Mouse (Mus musculus) cerebellum, adult (tissue): ENCODE data around the gene Tbc1d14.

Source experiments
- ATAC-seq: cut with Nextera tagmentation; 2 replicates; pipeline ENCODE4 v1.9.2; 2017; ENCODE audit warnings: mild to moderate bottlenecking, moderate library complexity, mixed read lengths; ENCODE audit not compliant: insufficient number of reproducible peaks, low FRiP score, low TSS enrichment

Tbc1d14 gene

DNA sequence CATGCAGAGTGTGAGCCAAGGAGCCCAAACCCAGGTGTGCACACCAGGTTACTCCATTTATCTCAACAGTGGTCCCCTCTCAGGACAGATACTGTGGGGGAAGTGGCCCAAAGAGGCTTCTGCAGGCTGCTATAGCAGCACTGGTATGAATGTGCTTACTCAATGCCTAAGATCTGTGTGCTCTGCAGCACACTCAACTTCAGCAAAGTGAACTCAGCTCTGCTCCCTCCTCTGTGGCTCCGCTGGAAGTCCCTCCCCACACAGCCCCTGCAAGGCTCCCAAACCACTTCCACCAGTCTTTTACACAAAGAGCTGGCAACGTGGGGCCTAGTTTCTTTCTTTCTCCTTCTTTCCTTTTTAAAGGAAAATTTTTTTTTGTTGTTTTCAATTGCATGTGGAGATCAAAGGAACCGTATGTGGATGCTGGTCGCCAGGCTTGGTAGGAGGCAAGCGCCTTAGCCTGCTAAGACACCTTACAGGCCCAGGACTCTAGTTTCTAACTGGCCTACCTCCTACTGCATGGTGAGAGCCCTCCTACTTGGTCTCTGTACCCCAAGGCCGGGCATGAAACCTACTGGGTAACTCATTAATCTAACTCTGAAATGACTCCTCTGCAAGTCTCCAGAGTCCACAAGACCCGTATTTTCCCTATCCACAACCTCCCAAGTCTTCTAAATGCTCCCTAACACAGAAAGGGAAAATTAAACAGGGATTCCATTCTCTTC lies 35.3 kb downstream of the Tbc1d14 start:
- no peak for ATAC-seq

DNA sequence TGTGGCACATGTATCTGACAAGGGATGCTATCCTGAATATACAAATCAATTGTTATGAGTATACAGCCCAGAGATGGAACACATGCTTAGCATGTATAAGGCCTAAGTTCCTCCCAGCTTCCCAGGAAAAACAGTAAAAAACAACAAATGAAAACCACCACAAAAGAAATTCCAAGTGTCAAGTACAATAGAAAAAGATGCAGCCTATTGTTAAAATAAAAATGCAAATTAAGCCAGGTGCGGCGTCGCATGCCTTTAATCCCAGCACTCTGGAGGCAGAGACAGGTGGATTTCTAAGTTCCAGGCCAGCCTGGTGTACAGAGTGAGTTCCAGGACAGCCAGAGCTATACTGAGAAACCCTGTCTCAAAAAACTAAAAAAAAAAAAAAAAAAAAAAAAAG lies 36.2 kb downstream of the Tbc1d14 start:
- ATAC-seq, result no peak

DNA sequence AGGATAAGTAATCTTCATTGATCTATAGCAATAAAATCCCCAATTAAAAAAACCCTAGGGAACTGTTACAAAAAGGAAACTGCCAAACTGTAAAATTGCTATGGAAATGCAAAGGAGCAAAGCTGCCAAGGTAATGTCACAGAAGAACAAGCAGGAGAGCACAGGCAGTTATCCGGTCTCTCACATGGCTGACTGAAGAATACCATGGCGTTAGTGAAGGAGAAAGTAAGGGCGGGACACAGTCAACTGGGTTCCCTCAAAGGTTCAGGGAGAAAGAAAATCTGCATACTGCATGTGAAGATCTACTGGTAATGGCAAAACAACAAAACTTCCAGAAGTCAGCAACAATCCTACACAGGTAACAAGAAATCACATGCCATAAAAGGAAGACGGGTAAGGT lies 36.8 kb downstream of the Tbc1d14 start:
- ATAC-seq, result no peak

DNA sequence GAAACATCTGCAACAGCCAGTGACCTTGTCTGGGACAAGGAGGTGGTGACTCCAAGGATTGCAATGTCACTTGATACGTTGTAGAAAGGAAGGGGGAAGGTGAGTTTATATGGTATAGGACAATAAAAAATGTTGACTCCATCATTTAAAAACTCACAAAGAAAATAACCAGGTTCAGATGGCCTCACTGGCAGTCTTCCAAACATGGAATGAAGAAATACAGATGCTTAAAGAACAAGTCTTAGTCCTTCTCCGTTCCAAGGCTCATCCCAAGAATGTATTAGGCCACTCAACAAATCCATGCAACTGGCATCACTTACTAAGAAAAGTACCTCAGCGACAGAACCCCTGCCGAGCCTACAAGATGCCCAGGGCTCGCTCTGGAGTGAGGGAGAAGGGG lies 38.6 kb downstream of the Tbc1d14 start:
- ATAC-seq, result no peak

DNA sequence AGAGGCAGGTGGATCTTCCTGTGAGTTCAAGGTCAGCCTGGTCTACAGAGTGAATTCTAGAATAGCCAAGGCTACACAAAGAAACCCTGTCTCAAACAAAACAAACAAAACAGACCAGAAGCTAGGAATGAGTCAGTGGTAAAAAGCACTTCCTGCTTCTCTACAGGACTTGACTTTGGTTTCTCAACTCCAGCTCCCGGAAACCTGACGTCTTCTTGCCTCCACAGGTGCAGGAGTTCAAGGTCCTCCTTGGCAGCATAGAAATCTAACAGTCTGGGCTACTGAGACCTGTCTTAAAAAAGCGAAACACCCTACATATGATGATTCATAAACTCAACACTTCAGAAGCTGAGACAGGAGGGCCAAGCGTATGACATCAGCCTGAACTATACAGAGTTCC lies 39.2 kb downstream of the Tbc1d14 start:
- ATAC-seq, result no peak

DNA sequence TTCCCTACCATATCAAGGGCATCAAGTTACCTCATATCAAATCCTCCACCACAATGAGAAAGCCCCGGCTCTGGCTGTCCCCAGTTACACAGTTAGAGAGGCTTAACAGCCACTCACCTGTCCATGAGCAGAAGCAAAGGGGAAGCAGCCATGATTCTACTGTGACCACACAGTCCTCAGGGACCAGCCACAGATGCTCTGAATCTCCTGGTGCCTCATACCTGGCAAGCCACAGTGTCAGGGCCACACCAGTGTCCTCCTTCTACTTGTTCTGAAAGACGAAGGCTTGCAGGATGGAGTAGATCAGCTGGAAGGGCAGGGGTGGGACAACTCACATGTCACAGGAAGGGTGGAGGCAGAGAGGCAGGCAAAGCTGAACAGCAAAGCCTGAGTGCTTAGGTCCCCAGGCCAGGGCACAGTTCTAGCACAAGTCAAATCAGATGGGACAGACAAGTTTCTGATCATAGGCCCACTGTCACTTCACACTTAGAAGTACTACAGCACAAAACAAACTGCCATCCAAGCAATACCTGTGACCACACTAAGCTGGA lies 39.9 kb downstream of the Tbc1d14 start:
- no peak for ATAC-seq

DNA sequence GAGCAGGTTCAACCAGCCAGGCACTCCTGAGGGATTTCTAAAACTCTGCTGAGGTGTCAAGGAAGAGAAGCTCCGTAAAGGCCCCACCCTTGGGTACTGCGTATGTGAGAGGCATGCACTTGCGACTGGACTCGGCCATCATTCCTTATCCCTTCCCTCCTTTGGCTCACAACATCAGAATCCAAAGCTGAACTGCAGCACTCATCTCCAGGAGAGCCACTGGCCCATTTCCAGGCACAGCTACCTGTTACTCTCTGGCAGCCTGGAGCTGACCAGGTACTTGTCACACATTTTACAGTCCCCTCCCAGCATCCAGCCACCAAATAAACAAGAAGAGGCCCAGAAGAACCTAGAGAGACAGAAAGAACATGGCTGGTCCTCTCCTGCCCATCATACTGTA lies 40.7 kb downstream of the Tbc1d14 start:
- no peak for ATAC-seq

DNA sequence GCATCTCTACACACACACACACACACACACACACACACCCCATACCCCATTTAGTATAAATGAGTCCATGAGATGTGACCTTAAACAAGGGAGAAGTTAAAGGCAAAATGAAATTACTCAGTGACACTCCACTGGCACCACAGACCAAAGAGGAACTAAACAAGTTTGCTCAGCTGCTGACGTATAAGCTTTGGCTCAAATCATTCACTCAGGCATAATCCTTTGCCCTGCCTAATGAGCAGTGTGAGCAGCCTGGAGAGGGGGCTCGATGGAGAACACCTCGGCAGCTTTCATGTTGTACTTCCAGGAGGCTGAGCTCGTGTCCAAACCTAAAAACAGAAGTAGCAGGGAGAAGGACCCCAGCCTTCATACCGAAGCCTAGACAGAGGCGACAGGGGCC lies 43.8 kb downstream of the Tbc1d14 start:
- no peak for ATAC-seq

DNA sequence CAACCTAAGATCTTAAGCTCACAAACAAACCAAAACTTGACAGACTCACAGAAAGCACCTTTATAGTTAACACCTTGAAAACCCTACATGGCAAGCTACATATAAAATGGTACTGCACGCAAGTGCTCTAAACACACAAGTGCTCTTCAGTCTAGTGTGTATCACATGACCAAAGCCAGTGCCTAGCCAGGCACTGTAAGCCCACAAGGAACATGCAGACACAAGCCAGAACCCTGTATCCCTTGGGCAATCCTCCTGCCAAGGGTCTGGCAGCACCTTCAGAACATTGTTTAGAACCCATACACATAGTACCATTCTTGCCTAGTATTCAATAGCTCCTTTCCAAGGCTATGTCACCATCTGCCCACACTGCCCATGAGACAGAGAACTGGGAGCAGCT lies 48.3 kb downstream of the Tbc1d14 start:
- ATAC-seq, result no peak

DNA sequence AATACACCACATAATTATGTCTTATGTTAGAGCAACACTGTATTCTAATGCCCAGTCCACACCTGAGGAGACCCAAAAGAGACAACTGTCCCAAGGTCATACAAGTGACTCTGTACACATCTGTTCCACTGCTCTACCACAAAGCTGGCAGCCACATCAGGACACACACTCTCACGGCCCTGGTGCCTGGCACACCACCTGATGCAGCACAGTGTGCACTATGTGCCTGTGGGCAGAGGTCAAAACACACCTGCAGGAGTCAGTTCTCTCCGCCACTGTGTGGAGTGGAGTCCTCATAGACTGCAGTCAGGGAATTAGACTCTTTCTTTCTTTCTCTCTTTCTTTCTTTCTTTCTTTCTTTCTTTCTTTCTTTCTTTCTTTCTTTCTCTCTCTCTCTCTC lies 52.1 kb downstream of the Tbc1d14 start:
- no peak for ATAC-seq

DNA sequence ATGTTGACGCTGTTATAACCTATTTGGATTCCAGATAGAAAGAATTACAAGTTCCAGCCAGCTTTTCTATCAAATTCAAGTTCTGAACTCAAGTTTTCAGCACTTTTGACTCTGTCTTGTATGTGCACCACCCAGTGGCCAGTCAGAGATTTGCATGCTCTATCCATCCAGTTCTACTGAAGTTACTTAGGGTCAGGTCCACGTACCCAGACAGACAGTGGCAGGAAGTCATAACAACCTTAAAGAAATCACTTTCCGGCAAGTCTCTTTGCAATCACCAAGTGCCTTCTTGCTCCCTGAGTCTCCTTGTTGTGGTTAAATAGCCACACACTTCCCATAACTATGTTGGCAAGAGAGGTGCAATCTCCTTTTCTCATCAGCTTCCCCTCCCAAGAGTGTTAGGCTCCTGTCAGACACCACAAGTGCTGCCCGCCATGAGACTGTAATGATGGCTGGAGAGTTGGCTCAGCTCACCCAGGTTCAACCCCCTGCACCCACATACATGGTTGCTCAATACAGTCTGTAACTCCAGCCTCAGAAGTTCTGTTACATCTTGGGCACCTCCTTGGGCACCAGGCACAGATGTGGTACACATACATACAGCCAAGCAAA lies 54.4 kb downstream of the Tbc1d14 start:
- no peak for ATAC-seq

DNA sequence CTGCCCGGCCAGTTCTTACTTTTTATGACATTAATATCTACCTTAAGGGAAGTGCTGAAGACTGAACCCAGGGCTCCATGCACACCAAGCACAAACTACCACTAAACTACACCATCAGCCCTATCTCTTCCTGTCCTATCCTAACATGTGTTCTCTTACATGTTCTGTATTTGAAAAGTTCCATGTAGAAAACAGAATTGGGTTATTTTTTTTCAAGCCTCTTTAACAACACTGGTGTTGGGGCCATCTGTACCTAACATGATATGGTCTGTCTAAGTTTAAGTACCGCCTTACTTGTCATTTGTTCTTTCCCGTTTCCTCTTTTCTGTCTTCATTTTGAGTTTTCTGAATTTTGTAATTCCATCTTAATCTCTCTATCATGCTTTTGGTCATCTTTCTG lies 56.7 kb downstream of the Tbc1d14 start:
- ATAC-seq, result no peak

DNA sequence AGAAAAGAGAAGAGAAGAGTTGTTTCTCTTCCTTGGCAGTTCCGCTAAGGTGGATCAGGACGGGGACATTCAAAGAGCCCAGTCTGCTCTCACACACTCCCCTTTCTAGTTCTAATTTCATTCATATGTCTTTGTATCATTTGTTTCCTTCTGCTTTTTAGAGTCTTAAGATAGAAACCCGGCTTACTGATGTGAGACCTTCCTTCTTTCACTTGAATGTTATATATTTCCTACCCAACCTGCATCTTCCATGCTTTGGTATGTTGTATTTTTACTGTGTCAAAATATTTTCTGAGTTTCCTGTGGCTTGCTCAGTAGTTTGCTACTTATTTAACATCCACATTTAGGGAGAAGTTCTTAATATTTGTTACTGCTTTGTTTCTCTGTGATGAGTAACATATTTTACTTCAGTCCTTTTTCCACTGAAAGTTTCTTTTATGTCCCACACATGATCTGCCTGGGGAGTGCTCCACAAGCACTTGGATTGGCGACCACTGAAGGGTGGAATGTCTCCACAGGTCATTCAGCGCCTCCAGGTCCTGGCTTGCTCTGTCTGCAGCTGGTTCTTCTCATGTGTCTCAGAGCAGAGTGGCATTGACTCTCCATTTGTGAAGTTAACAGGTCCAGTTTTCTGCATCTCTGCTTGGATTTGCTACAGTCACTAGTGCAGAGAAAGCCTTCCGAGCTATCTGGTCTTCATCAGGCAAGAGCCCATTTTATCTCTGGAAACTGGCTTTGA lies 57.5 kb downstream of the Tbc1d14 start:
- no peak for ATAC-seq

DNA sequence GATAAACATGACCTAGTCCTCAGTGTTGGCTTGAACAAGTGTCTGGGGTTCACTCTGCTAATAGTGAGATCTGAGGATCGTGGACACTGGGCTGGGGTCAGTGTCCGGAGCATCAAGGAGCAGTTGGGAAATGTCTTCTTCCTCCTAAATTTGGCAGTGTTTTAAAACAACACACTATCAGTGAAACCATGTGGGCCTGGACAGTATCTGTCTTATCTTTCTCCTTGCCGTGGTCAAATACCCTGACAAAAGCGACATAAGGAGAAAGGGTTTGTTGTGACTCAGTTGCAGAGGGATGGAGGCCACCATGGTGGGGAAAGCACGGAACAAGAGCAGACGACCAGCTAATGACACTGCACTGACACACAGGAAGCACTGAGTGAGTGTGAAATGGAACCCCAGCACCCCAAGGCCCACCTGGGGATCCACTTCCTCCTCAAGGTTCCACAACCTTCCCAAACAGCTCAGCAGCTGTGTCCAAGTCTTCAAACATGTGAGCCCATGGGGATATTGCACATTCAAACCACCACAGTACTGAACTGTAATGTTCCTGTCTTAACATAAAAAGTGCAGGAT lies 58.5 kb downstream of the Tbc1d14 start:
- ATAC-seq, result no peak

DNA sequence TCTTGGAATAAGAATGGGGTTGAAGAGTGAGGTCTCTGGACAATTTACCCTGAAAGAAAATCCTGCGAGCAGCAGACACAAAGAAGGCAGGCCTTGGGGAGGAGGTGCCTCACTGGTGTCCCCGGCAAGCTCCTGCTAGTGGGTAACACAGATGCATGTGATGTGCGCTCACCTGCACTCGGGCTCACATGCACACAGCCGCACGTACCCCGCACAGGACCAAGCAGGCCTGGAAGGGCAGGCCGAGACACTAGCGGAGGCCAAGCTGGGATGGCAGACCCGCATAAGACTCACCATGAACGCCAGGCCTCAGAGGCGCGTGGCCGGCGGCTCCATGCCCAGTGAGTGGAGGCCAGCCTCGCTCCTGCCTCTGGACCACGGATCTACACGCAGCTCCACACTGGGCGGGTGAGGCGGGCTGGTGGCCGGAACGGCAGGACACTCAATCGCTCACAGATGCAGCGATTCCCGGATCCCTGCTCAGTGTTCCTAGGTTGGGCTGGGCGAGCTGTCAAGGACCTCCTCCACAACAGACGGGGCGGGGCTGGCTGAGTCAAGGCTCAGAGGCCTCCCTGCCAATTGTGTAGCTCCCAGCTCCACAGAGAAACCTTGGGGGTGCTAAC lies 62.8 kb downstream of the Tbc1d14 start:
- peak; percentile 96 for ATAC-seq

DNA sequence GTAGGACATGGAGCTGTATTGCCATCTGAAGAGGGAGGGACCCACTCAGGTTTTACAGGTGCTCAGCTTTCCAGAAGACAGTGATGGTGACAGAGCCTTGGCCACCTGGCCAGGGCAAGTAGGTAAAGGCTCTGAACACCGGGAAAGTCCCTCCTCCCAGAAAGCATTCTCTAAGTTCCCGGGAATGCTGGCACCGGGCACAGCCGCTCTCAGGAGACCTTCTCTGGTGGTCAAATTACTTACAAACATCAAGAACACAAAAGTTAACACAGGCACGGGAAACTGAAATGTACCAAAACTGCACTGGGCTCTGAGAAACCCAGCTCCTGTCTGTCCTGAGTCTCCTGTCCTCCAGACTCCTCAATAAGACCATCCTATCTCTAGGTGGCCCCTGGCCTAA lies 63.4 kb downstream of the Tbc1d14 start:
- no peak for ATAC-seq

DNA sequence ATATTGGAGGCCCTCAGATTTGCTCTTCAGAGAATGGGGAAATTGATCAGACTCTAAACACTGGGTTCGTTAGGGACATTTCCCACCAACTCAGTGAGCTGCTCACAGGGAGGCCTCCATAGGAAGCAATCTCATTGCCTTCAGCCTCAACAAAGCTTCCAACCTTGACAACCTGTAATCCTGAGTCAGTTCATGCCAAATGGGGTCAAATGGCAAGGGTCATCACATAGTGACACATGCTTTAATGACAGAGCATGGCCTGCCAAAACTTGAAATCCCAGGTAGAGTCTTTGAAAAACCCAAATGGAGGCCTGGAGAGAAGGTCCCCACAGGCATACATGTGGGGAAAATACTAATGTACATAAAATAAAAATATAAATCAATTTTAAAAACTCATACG lies 66.2 kb downstream of the Tbc1d14 start:
- no peak for ATAC-seq

DNA sequence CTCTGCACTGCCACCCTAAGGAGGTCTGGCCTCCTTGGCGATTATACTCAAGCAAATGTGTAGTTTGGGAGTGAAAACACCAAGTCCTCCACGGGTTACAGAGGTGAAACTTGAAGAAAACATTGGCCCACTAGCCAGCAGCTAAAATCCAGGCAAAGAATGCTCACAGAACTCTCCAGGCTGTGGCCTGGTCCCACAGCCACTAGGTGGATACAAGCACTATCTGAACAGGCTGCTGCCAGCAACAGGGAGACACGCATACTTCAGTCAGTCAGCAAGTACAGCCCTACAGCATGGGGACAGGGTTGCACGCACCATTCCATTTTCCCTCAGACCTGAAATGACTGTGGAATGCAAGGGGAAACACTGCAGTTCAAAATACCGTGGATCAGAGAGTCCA lies 66.8 kb downstream of the Tbc1d14 start:
- no peak for ATAC-seq

DNA sequence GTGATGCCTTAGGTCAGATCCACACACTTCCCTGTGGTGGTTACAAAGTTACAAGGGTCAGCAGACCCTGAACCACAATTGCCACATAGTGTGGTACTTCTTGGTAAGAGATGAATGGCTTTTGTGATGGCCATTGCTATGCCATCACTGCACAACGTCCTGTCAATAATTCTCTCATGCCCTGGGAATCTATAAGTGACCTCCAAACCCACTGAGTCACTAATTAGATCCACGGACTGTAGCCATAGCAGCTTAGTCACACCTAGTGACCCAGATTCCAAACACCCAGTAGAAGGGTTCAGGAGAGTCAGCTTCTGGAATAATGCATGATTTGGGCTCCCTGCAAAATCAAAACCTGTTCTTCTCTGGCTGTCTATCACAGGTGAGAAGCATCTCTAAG lies 67.9 kb downstream of the Tbc1d14 start:
- no peak for ATAC-seq

DNA sequence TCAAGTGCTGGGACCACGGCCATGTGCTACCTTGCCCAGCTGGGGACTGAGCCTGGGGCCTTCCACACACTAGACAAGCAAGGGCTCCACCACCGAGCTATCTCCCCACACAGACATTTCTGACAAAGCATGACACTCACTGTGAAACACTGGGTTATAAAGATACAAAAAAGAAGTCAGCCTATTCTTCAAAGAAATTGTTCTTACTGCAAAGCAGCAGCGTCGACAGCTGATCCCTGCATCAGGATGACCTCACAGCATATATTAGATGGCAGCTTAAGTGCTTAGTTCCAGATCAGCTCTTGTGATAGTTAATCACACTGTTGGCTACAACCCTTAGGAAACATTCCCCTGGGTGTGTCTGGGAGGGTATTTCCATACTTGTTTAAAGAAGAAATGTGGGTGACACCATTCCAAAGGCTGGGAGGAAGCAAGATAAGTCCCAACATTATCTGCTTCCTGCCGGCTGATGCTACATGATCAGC lies 69.8 kb downstream of the Tbc1d14 start:
- ATAC-seq, result no peak

DNA sequence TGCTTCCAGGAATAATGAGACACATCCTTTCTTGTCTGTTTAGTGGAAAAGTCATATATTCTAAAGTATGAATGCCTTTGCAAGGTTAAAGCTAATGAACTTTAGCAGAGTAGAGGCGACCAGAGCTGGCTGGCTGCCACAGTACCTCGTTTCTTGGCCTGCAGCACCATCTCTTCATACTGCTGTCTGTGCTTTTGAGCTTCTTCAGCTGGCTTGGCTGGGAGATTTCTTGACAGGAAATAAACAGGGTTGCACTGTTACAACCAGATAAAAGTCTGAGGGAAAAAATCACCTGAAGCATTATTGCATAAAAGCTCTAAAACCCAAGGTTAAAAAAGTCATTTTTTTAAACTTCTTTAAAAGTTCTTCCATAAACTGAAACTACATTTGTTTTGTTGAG lies 70.3 kb downstream of the Tbc1d14 start:
- ATAC-seq, result no peak
